Mouse (Mus musculus) fat pad, adult 2 months (tissue): Measurements from ENCODE around the gene Utp6.
A peak's percentile ranks its signal among the peaks of the same experiment; 100 is the strongest.
"Not testable (repeated sequence)": the region's sequence is repeated elsewhere in the genome, so short reads cannot be mapped to it uniquely, and the experiment has no call there.

ENCODE experiments used
- DNase-seq: peaks from one replicate; pipeline ENCODE4 v3.0.0-alpha.2; 2011; ENCODE audit warnings: low read depth, low spot score; ENCODE audit errors: extremely low read depth

The Utp6 gene

GRCm38 (mm10) chr11:79962125-79962876 is at the start of gene Utp6:
Gene Utp6, minus strand, starts transcription at chr11:79962390.
- DNase-seq, result peak; percentile 80

- DNase-seq, result no peak
Observed at GRCm38 (mm10) chr11:79994271-79994988, 32.2 kb upstream of the Utp6 start.

GRCm38 (mm10) chr11:79993356-79994270 is 31.4 kb upstream of the Utp6 start:
- no peak for DNase-seq

DNA sequence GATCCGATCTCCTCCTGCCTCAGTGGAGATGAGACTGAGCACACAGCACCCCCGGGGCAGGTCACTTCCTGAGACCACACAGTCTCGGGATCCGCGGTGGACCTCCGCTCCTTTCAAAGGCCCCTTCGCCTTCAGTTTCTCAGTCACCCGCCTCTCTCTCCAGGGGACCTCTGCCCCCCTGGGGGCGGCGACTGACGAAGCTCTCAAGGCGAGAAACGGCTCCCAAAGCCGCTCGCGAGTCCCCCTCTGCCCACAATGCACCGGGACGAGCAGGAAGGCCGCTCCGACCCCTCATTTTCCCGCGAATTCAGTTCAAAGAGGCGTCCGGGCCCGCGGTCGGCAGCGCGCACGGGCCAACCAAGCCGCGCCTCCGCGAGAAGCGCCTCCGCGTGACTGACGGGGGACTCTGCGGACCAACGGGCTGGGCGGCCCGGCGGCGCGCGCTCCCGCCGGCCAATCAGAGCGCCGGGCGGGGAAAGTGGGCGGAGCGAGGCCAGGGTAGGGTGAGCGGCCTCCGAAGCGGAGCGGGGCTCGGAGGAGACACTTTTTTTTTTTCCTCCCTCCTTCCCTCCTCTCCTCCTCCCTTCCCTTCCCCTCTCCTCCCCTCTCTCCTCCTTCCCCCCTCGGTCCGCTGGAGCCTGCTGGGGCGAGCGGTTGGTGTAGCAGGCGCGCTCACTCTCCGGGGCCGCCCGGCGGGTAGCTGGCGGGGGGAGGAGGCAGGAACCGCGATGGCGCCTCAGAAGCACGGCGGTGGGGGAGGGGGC is 30.6 kb upstream of the Utp6 start, which contains the start of gene Suz12:
Gene Suz12 (plus strand): TSS at position 515 of the 764 bp plus-strand sequence.
- peak; percentile 46 for DNase-seq

DNA sequence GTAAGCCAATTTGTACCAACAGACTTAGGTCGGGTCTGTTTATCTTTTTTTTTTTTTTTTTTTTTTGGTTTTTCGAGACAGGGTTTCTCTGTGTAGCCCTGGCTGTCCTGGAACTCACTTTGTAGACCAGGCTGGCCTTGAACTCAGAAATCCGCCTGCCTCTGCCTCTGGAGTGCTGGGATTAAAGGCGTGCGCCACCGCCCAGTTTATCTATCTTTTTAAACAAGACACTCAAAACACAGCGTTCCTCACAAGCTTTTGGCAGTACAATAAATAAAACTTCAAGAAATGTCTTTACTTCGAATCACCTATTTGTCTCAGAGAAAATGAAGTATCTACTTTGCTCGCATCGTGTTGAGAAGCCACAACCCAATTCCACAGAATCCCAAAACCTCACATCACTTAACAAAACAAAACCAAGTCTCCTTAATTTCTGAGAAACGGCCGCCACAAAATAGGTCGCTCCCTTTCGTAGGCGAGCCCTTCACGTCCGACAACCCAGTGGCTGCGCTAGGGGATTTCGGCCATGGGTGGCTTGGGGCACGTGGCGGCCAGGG is 29.9 kb upstream of the Utp6 start:
- DNase-seq, result no peak

GRCm38 (mm10) chr11:79991600-79991999 is 29.4 kb upstream of the Utp6 start:
- DNase-seq, result no peak

- no peak for DNase-seq
Observed at GRCm38 (mm10) chr11:79990120-79990519, 27.9 kb upstream of the Utp6 start.

DNA sequence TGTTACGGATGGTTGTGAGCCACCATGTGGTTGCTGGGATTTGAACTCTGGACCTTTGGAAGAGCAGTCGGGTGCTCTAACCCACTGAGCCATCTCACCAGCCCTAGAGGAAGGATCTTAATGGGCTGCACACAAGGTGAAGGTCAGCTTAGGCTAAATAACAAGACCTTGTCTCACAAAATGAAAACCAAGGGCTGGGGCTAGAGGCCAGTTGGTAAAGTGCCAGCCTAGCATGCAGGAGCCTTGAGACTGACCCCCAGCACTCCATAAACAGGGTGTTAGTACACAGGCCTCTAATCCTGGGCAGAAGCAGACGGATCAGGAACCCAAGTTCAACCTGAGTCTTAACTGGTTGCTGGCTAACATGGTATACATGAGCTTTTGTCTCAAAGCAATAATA is 25.7 kb upstream of the Utp6 start:
- DNase-seq, result no peak

- no peak for DNase-seq
Observed at GRCm38 (mm10) chr11:79986886-79987285, 24.7 kb upstream of the Utp6 start.

DNA sequence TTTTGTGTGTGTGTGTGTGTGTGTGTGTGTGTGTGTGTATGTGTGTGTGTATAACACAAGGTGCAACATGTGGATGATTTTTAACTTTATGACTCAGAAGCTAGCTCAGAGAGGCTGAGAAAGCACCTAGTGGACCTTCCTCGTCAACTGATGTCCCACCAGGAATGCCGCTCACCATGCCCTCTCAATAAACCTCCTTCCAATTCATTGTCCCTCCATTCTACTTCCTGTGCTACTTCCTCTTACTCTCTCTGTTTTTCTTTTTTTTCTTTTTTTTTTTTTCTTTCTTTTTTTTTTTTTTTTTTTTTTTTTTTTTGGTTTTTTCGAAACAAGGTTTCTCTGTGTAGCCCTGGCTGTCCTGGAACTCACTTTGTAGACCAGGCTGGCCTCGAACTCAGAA is 15.6 kb upstream of the Utp6 start:
- DNase-seq, result not testable (repeated sequence)

DNA sequence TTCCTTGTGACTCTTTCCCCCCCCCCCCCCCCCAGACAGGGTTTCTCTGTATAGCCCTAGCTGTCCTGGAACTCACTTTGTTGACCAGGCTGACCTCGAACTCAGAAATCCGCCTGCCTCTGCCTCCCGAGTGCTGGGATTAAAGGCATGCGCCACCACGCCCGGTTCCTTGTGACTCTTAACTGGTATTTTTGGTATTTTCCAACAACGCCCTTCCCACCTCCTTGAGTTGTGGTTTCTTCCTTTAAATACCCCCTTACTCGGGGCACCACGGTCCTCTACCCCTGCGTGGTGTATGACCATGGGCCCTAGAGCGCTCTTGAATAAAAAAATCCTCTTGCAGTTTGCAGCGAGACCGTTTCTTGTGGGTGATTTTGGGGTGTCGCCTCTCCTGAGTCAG is 14.9 kb upstream of the Utp6 start:
- DNase-seq, result not testable (repeated sequence)

- not testable (repeated sequence) for DNase-seq
Observed at GRCm38 (mm10) chr11:79976645-79977044, 14.5 kb upstream of the Utp6 start.

DNA sequence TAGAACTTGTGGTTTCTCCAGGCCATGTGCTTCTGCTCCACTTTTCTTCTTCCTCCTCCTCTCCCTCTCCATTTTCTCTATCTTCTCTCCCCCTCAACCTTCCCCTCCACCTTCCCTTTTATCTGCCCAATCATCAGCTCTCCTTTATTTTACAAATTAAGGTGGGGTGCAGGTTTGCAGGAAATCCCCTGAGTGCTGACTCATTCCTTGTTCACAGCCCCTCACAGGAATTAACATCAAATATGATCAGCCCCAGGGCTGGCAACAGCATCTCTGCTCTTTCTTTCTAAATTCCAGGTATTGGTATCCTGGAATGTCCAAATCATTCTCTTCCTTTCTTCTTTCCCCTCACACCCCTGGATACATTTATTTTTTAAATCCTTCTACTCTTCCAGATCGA is 14.0 kb upstream of the Utp6 start:
- DNase-seq, result no peak

DNA sequence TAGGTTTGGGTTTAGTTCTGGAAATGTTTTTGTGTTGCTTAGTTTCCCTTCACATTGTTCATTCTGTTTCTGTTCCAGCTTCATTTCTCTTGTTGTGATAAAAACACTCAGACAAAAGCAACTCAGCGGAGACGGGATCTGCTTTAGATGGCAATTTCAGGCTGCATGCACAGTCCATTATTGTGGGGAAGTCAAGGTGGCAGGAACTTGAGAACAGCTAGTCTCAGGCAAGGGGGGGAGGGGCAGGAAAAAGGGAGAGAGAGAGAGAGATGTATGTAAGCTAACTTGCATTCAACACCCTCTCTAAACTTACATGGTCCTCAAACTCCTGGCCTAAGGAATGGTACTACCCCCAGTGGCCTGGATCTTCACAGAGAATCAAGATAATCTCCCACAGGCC is 13.2 kb upstream of the Utp6 start:
- no peak for DNase-seq

DNA sequence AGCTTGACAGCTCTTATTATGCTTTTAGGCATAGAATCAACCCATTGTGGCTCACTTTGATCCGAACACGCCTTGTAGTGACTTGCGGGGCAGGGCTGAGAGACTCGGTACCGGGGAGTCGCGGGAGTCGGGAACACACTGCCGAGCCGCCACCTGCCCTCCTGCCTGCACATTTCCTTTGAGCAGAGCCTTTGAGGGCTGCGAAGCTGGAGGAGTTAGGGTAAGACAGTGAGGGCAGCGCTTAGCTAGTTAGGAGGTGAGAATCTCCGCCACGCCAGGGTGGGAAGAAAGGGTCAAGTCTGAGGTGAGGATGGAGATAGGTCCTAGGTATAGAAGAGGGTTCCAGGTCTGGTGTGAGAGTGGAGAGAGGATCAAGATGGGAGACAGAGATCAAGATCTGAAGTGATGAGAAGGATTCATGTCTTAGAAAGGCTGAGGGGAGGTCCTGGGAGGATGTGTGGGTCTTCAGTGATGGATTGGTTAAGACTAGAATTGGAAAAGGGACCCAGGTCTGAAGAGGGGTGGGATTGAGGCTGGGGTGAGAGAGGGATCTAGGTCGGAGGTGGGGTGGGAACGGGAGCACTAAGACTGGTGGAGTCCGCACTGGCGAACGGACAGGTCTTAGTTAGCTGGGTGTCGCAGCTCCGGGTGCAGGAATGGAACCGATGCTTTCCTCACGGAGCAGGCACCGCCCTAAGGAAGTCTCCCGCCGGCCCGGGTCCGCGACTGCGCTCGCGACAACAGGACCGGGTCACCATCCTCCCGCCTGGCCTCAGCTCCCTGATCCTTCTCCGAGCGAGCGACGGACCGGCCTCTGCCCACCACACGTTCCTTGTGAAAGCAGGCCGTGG is 11.7 kb upstream of the Utp6 start:
- DNase-seq, result no peak

DNA sequence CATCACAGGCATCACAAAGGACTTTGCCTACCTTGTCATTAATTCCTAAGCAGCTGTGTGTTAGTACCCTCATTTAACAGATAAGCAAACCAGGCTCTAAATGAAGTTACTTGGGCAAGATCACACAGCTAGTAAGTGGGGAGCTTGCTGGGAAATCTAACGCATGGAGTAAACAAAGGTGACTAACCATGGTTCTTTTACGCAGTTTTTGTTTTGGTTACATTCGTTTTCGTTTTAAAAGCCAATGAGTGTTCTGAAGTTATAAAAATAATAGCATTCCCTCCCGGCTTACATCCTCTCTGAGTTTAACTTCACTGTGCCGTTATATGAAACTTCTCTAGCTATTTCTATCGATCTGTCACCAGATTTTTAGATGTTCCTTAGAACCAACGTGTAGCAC is 10.9 kb upstream of the Utp6 start:
- DNase-seq, result no peak

DNA sequence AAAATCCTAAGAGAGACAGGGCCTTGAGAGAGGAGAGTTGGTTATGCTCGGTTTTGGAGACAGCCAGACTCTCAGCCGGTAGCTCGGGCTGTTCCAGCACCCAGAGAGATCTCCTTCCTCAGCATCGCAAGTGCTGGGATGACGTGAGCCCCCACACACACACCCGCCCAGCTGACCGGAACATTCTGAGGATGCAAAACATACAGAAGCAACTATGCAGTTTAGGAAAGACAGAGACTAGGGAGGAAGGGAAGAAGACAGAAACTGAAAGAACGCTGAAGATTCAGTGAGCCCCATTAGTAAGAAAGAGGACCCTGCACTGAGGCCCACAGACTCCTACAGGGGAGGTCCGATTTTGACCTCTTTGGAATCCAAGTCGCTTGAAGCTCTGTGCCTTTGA is 5.6 kb upstream of the Utp6 start:
- no peak for DNase-seq

DNA sequence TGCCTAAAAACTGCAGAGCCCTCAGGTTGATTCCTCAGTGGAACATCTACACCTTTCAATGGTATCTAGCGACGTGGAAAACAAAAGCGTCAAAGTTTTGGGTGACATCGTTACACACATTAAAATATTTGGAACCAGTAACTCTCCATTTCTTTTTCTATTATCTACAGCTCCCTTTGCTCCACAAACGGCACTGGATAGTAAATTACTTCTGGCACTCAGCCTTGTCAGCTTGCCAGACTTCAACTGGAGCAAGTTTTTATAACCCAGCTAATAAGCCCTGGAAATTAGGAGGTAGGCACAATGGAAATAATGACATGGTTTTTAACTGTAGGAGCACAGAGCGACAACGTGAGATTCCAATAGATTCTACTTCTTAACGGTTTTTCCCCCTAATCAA is 3.7 kb upstream of the Utp6 start:
- peak; percentile 47 for DNase-seq

DNA sequence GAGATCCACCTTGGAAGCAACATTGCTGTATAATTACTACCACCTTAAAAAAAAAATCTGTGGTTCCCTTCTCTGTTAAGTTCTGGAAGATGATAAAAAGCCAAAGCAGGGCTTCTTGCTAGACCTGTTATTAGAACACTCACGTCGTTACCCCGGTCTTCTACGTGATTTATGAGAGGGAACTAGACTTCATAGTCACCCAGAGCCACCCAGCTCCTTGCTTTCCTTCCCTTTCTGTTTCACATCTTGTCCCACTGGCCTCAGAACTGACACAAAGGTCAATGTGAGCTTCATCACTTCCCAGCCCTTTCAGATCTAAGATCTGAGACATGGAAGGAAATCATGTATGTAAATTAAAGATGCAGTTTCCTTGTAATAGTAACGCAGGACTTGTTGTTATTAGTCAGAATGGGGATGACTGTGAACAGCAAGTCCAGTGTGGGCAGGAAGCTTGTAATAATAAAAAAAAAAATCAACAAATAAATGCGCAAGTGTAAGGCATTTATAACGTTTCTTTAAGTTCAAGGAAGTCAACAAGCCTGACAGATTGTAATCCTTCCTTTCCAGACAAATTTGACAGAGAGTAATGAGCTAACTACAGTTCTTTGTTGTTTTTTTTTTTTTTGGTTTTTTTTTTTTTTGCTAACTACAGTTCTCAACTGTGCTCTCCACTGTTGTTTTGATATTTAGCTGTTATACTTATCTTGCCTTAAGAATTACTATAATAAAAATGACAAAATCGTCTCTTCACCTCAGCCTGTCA is 1.2 kb upstream of the Utp6 start:
- no peak for DNase-seq
